Mouse (Mus musculus) gastrocnemius, adult 2 months (tissue): Measurements from ENCODE around the gene Kank1. TPM values are rescaled to one million over a fixed set of nuclear protein-coding genes. Genes with fewer than 3 reads are reported as not detected.
A peak's percentile ranks its signal among the peaks of the same experiment; 100 is the strongest.

Experiments
- DNase-seq: peaks from one replicate; pipeline ENCODE4 v3.0.0; 2022
- H3K27ac ChIP-seq: fragments of 200-600 bp; 2 replicates; pipeline ENCODE4 v1.8.1; 2022; ENCODE audit warnings: mild to moderate bottlenecking
- H3K4me3 ChIP-seq: fragments of 200-600 bp; 2 replicates; pipeline ENCODE4 v1.8.1; 2022; ENCODE audit warnings: mild to moderate bottlenecking, moderate library complexity
- CTCF ChIP-seq: fragments of 200-600 bp; IDR thresholded peaks from 2 replicates; pipeline ENCODE4 v1.8.1; 2022; ENCODE audit warnings: antibody characterized with exemption, mild to moderate bottlenecking, moderate library complexity
- intact Hi-C: fragments of 180-260 bp; cut with DNase I; formaldehyde crosslinking; loops from one replicate; pipeline ENCODE4 v1.15.1; 2025
- total RNA-seq, 2 experiments: library from RNA; stranded (reverse); gene quantifications; 2 replicates each; pipeline ENCODE4 v1.2.3; 2021

The Kank1 gene
- total RNA-seq, 2 experiments from 2014 or later = 17.4 to 19.2 TPM

DNA sequence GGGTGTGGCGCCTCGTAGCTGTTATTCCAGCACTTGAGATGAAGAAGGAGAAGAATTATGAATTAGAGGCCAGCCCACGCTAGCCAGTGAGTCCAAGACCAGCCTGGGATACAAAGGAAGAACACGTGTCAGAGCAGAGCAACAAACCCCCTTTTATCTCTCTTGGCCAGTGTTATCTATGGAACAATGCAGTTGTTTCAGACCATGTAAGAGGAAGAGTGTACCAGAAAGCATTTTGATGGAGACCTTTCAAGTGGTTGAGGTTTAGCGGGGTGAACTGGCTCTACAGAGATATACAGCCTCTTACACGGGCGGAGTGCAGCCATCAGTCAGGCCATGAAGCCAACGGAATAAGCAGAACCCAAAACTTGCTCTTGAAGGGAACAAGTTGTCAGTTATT lies 100.0 kb downstream of the Kank1 start:
- no peak for TF ChIP-seq CTCF
- H3K27ac ChIP-seq = no peak overlapping the region
- intact Hi-C loops = loop anchor here (5.0 kb wide), 1 partner anchor 374 kb away; the partner anchor contains the start of gene Cbwd1

DNA sequence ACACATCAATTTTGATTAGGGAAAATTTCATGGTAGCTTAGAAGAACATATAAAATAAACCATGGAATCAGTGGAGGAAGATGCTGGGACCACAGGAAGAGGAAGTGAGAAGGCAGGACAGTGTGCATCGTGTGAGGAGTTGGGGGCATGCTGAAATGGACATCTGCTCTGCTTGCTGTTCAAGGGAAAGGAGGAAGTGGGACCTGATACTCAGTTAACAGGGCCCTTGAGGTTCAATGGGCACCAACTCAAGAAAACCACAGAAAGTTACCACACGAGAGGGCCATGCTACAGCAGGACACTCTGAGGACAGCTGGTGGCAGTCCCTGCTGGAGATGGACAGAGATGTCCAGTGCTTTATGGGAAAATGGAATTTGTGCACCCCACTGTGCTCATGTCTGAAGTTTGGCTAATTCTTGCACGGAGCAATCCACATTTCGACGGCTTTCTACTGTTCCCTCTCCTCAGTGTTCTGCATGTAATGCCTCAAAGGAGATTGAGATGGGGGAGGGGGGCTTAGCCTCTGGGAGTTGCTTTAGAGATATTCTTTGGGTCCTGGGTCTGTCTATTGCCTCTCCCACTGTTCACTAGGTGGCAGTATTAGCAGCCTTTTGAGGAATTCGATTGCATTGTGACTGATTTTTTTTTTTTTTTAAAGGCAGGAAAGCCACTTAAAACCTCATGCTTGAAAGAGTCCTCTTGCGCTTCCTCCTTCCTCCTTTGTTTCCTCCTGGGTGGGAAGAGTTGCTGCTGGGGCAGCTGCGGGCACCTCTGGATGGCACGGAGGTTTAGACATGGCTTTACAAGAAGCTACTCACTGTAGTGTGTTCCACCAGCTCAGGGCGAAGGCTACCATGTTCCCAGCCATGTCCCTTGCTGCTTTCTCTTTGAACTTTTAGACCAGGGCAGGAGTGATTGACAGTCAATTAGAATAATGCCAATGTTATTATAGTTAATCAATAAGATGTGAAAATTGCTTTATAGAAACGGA lies 104.2 kb downstream of the Kank1 start:
- intact Hi-C loops = loop anchor here (2.0 kb wide), 1 partner anchor 104 kb away; no protein-coding TSS in a partner anchor
- no peak overlapping the region; the same call in 1 of the 2 replicates for H3K27ac ChIP-seq
- DNase-seq = no peak
- peak overlapping the region; percentile 21; the same call in 1 of the 2 replicates for H3K4me3 ChIP-seq
- peak; percentile 76 for TF ChIP-seq CTCF

More for the DNA sequence above, 100.0 kb downstream of the Kank1 start:
- DNase-seq = no peak
- H3K4me3 ChIP-seq = no peak overlapping the region

DNA sequence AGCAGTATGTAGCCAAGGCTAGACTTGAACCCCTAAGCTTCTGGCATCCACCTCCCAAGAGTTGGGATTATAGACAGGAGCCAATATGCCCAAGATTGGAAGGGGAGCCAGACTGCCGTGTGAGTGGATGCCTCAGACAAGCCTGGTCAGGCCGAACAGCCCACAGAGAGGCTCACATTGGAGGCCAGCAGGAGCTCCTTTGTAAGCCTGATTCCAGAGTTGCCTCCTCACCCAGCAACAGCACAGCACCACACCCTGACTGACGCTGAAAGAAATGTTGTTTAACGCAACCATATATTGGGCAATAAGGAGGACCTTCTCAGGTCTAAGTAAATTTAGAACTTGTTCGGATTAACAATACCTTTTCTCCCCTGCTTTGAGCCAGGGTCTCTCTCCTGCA lies 105.3 kb downstream of the Kank1 start:
- TF ChIP-seq CTCF = no peak
- intact Hi-C loops = no loop called here

DNA sequence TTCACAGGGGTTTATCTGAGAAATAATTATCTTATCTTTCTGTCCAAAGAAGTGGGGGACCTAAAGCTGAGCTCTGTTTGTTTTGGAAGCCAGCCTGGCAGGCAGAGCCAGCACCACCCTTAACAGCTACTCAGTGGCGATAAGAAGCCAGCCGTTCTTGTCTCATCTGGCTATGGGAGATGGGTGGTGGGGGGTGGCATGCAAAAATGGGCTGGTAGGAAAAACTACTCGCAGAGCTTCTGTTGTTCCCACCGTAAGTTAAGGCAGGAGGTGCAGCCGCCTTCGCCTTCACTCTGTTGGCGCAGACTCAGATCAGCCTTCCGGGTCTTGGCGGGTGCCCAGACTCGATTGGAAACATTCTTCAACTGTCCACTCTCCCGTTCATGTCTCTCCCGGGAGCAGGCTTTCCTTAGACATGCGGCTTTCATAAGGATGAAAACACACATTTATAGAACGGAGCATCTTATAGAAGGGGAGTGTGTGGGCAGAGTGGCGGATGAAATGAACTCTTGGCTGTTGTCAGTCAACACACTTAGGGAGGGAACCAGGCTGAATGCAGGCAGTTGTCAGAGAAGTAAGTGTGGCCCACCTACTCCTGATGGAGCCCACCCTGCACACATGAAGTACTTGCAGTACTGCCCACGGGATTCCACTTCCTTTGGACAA lies 107.0 kb downstream of the Kank1 start:
- no peak for TF ChIP-seq CTCF
- intact Hi-C loops = no loop called here
- Histone ChIP-seq H3K27ac (peak overlapping the region; percentile 24; the same call in 1 of the 2 replicates), H3K4me3 (peak overlapping the region; percentile 37)
- DNase-seq = peak; percentile 49

More for the DNA sequence above, 105.3 kb downstream of the Kank1 start:
- no peak for DNase-seq
- H3K4me3 ChIP-seq = no peak overlapping the region
- H3K27ac ChIP-seq = no peak overlapping the region

DNA sequence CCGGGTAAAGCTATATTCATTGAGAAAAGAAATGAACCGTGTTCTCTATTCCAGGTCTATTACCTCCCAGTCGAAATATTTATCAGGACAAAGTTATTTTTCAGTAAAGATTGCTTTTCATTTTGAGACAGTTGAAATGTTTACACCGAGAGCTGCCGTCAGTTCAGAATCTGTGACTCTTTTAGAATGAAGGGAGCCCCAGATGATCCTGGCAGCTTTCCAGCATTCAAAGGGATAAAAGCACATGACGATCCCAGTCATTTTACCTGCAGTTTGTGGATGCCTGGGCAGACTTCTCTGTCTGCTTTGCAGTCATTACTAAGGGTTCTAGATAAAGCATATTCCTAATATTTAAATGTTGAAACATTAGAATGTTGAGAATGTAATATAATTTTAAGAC lies 107.6 kb downstream of the Kank1 start:
- no peak for DNase-seq
- peak overlapping the region; percentile 37 for H3K4me3 ChIP-seq
- no peak overlapping the region for H3K27ac ChIP-seq
- intact Hi-C loops = no loop called here
- TF ChIP-seq CTCF = no peak

DNA sequence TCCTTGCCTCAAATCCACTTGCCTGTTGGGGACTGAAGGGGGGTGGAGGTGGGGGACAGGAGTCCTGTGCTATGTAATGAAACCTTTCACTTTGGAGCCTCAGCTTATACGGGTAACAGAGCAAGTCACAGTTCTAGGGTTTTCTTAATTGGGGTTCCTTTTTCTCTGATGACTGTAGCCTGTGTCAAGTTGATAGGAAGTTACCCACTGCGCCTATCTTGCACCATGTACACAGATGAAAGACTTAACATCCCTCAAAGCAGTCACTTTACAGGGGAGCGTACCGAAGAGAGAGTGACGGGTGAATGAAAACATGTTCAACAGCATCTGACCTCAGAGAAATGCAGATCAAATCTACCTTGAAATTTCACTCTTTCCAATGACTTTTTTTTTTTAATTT lies 109.2 kb downstream of the Kank1 start:
- no peak overlapping the region for H3K4me3 ChIP-seq
- DNase-seq = no peak
- intact Hi-C loops = no loop called here
- no peak overlapping the region for H3K27ac ChIP-seq
- TF ChIP-seq CTCF = no peak

DNA sequence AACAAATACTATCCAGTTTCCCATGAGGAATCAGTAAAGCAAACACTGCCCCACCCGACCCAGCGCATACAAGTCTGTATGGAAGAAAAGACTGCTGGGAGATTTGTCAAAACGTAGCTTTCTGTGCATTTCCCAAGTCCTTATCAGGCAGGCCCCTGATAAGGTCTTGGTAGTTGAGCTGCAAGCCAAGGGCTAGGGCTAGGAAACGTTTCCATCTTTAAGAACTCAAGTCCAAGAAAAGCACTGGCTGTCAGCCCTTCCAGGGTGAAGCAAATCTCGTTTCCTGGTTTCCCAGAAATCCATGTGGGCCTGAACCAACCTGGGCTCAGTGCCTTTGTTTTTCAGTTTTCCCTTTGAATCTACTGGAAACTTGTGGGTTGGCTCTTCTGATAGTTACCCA lies 110.7 kb downstream of the Kank1 start:
- Histone ChIP-seq H3K27ac (peak overlapping the region; percentile 44; the same call in 1 of the 2 replicates), H3K4me3 (no peak overlapping the region)
- no peak for TF ChIP-seq CTCF
- DNase-seq = no peak
- intact Hi-C loops = no loop called here

DNA sequence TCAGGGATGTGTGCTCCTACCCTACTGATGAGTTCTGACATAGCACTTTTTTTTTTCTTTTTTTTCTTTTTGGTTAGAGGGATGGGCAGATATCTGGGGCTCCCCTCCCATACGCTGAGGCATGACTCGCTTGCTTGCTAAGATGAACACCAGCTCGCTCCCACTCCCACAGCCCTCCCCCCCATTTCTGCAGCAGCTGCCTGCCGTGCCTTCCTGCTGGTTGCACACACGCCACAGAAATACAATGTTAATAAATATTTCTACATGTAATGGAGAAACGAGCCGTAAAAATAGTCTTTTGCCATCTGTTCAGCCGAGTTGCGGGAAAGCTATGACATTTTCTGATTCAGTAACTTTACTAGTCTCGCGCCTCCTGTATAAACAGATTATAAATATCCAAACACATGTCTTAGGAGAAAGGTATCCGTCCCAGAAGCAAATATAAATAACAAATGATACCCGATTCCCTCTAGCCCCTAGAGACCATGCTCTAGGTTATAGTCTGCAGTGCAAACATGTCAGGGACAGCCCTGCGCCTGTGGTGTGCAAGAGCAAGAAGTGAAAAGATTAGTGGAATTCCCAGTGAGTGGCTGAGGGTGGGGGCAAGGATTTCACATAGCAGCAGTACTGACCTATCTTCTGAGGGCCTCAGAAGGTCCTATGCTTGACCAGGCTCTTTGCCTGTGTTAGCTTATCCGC lies 114.6 kb downstream of the Kank1 start:
- intact Hi-C loops = no loop called here
- Histone ChIP-seq H3K4me3 (peak overlapping the region; percentile 17; the same call in 1 of the 2 replicates), H3K27ac (peak overlapping the region; percentile 46)
- TF ChIP-seq CTCF = no peak
- DNase-seq = no peak

DNA sequence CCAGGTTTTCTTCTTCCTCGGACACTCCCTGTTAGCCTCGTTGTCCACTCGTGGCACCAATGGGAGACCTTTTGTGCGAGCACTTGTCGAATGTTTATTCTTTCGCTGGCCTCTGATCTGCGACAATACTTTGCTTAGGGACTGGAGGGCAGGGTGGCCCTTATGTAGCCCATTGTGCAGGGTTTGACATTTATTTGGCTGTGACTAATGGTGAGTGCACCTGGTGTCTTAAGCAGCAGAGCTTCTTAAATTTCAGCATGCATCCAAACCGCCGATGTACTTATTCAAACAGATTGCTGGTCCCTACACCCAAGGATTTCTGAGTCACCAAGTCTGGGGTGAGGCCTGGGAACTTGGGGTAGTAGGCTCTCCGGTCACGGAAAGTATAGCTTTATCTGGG lies 120.3 kb downstream of the Kank1 start:
- no peak for TF ChIP-seq CTCF

DNA sequence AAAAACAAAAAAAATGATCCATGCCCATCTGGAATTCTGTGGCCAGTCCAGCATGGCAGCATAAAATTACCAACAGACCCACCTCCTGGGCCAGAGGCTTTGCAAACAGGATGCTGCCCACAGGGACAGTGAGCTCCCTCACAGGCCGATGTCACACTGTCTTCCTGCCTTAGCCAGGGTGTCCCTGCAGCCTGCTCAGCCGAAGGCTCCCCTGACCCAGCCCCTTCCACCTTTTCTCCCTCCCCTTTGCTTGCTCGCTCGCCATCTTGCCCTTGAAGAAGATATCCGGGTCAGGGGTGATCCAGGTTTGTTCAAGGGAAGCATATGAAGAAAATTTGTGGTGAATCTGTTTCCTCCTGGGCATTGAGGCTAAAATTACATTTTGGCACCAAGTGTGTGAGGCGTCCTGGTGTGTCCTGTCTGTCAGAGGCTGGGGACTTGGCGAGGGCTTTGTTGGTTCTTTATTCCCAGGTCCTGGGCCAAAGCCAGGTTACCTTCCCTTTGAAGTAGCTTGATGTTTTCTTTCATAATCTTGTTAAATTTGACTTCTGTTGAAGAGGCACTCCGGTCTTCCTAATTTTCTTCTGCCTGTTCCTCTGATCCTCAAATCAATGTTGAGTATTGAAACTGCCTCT lies 121.8 kb downstream of the Kank1 start:
- intact Hi-C loops = no loop called here
- TF ChIP-seq CTCF = no peak
- Histone ChIP-seq H3K4me3 (no peak overlapping the region), H3K27ac (no peak overlapping the region)
- DNase-seq = no peak

More for the DNA sequence above, 120.3 kb downstream of the Kank1 start:
- no peak for DNase-seq
- H3K27ac ChIP-seq = no peak overlapping the region
- no peak overlapping the region for H3K4me3 ChIP-seq
- intact Hi-C loops = no loop called here

DNA sequence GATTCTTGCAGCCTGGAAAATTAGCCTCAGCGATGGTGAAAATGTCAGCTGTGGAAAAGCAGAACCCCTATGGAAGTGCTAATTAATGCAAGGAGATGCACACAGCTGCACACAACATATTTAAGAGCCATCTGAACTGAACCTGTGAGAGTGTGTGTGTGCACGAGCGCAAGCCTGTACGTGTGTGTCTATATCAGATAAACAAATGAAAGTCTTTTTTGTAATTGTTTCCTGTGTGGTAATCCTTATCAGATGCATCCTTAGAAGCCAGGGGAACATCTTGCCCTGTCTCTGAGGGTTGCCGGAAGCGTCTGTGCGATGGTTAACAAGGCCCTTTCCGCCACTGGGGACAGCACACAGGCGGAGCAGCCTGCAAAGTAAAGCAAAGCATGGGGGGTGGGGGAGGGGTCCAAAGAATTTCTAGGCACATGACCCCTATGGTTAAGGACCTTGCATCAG lies 123.8 kb downstream of the Kank1 start:
- DNase-seq = no peak
- Histone ChIP-seq H3K4me3 (no peak overlapping the region), H3K27ac (no peak overlapping the region)
- no peak for TF ChIP-seq CTCF
- intact Hi-C loops = no loop called here

DNA sequence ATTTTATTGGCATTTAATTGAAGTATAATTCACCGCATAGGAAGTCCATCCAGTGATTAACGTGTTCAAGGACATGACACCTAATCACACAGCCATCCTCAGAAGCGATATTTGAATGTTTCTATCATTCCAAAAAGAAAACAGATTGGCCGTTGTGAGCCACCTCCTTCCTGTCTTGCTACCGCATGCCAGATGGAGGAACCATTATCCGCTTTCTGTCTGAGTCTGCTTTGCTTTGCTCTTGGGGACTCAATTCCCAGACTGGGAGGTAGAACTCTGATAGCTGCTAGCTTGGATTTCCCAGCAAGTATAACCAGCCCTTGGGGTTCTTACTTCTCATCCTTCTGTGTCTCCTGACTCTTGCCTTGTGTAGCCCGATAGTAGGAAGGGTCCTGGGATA lies 125.2 kb downstream of the Kank1 start:
- TF ChIP-seq CTCF = no peak
- H3K27ac ChIP-seq = no peak overlapping the region; the same call in 1 of the 2 replicates
- no peak overlapping the region for H3K4me3 ChIP-seq
- no peak for DNase-seq
- intact Hi-C loops = no loop called here
